Mouse (Mus musculus): ENCODE measurements at regions not wholly inside any gene's neighbourhood (a gene's known extent, or its start where the extent isn't known, plus 50 kb on each side); places are given as distances from the start of the nearest gene placed in this dataset.

GRCm38 (mm10) chr2:61527127-61527526, 51.3 kb upstream of the Tank start:
- no peak for DNase-seq (ENCODE audit: low spot score in 2 of 2)

DNA sequence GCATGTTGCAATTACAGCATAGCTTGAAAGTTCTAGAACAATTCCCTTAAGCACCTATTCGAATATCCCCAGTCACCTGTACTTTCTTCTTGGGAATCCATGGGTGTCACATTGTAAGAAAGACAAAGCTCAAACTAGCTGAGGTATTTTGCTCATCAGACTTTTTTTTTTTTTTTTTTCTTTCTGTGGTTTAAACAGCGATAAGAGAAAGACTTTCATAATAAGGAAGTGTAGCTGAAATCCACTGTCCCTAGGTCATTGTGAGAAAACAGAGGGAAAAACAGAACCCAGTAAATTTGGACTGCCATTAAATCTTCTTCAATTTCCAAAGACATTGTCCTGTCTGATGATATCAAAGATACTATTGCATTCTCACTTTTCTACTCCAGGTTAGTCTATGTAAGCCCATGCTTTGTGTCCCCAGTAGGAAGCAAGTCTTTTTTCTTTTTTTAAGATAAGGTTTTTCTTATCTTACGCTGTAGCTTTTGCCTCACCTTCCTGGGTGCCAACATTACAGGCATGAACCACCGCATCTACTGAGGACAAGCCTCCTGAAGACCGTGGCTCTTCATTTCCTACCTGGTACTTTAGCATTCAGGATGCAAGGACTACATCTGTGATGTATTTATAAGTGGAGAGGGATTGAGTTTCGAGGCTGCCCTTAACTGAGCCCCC, 54.2 kb upstream of the Tank start:
- no peak for DNase-seq (ENCODE audit: low spot score in 2 of 2)

GRCm38 (mm10) chr2:61514445-61515123, 63.8 kb upstream of the Tank start:
- DNase-seq (ENCODE audit: low spot score in 2 of 2), result peak in 1 of 2 experiments; percentile 28

DNA sequence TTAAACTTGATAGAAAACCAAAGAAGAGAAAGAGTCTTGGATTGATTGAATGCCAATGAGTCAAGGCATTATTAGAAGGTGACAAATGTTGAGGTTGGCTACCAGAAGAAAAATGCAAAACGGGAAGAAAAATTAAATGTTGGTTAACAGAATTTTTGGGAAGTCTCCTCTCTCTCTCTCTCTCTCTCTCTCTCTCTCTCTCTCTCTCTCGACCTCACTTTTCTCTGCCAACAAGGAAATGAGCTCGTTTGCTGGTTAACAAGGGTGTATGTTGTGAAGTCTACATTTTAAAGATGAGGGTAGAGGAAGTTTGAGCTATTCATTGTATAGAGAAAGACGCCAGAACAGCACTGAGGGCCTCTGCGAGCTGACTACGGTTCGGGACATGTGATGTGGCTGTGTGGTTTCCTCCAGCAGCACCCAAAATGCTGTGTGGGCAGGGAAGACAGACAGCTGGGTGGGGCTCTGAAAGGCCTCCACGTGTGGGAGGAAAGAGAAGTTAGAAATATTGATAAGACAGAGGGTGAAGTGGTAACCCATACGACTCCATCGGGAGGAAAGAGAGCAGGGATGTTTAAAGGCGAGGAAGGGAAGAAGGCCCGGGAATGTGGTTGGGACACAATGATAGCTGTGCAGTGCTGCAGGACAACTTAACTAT, 64.5 kb upstream of the Tank start:
- peak; percentile 49 to 72 for DNase-seq (ENCODE audit: low spot score in 2 of 2)

DNA sequence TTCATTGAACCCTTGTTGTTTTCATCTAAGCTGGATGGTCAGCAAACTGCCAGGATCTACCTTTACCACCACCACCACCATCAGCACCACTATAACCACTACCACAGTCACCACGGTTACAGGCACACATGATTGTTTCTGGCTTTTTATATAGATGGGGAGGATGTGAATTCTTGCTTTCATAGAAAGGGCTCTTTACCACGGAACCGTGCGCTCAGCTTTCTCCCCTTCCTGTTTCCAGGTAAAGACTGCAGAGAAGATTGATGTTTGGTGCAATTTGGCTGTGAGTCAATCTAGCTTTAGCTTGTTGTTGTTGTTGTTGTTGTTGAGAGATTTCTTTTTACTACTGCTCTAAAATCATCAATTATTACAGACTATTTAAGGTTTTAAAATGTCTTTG, 74.8 kb upstream of the Tank start:
- no peak for DNase-seq (ENCODE audit: low spot score in 2 of 2)

DNA sequence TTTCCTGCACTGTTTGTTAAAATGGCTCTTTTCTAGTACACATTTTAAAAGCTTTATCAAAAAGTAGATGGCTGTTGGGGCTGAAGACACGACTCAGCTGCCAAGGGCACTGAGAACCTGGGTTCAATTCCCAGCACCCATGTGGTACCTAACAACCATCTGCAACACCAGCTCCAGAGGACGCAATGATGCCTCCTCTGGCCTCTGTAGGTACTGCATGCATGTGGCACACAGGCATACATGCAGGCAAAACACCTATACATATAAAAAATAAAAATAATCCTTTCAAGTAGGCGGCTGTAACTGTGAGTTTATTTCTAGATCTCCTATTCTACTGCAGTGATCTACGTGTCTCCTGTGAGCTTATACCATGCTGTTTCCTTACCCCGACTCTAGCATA, 76.5 kb upstream of the Tank start:
- DNase-seq (ENCODE audit: low spot score in 2 of 2), result no peak

DNA sequence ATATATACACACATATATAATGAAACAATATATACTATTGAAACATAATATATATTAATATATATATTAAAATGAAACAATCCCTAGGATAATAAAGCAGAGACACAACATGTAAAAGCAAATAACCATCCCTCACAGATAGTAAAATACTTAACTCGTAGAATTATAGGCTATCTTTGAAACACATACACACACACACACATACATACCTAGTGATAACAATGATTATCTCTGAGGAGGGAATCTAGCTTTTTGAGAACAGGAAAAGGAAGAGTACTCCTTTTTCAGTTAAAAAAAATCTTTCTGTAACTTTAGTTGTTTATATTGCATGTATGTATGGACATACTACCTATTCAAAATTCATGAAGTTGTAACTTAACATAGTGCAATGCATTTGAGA, 79.1 kb upstream of the Tank start:
- no peak for DNase-seq (ENCODE audit: low spot score in 2 of 2)

- no peak for DNase-seq (ENCODE audit: low spot score in 2 of 2)
These were observed 80.5 kb upstream of the Tank start for GRCm38 (mm10) chr2:61497930-61498329.

DNA sequence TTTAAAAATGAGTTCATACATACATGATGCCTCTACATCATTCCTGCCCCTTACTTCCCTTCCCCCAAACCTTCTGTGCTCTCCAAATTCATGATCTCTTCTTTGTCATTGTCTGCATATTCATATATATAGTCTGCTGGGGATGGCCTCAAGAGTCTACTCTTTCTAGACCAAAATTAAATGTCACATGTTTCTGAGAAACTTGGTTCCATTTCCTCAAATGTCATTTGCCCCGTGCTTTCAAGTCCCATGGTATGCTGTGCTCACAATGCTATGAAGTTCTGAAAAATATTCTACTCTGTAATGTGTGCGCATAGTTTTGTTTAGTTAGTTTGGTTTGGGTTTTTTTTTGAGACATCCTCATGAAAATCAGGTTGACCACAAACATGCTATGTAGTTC, 81.4 kb upstream of the Tank start:
- no peak for DNase-seq (ENCODE audit: low spot score in 2 of 2)

DNA sequence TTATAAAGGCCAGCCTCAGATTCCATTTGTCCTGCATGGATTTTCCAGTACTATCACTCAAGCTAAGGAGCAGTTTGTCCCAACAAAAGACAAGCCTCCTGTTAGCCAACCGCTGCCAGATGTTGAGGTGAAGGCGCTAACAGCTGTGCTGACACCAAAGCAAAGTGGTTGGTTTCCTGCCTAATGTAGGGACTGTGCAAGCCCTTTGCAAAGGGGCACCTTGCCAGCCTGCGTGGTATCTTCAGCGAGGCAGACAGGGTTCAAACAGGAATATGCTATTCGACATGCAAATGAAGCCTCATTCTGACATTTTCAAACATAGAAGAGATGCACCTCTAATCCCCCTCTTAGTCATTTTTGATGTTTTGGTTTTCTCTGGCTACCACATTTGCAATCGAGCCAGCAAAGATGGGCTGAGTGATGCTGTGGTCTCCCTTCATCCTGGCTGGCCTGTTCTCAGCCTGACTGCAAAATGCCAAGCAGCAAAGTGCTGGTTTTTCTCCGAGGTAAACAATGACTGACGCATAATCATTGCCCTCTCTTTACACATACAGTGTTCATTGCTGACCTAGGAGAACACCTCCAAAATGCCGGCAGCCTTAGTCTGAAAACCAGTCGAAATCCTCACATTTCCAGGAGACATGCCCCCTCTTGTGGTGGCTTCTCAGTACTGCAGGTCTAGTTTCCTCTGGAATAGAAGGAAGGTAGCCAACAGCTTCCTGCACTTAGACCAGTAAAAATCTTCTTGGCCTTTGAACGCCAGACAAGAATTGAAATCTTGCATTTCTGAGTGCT, 84.3 kb upstream of the Tank start:
- DNase-seq (ENCODE audit: low spot score in 2 of 2), result peak; percentile 70 to 84

DNA sequence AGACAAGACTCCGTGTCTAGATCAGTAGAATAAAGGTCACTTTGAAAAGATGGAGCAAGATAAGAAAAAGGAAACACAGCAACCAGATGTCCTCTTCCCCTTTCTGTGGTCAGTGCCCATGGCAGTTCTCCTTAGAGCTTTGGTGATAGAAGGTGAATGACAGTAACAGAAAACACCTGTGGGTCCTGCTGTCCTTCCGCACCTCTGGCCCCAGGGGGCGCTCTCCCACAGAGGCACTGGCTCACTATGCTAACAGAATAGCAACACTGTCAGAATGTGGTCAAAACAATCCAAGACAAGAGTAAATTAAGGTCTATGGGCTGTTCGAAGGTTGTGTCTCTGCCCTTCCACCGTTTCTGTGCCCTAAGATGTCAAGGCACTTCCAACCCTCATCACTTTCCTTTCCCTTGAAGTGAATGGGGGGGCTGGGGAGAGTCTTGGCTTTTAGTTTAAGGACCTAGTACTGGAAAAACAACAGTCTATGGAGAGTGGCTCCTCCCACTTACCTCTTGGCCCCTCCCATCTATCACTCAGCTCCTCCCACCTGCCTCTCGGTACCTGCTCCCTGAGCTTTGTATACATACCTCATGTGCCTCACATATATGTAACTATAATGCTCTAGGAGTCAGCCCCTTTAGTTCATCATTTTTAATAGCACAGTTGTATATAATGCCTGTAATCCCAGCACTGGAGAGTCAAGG, 86.2 kb upstream of the Tank start:
- DNase-seq (ENCODE audit: low spot score in 2 of 2), result peak; percentile 57 to 85

- DNase-seq (ENCODE audit: low spot score in 2 of 2), result no peak
These were observed 87.8 kb upstream of the Tank start for GRCm38 (mm10) chr2:61490436-61491109.

DNA sequence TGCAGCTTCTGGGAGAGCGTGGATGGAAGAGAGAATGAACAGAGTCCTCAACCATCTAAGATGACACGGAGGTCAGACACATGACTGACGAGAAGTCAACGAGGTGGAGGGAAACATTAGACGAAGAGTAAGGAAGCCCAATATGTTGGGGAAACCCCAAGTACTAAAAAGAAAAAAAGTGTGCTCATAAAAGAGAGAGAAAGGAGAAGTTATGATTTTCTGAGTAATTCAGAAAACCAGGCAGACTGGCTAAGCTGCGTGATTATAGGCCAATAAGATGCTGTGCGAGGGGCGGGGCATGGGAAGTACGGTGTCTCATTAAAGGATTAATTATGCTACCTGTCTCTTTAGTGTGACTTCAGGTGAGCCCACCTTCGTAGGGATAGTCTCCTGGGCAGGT, 88.6 kb upstream of the Tank start:
- no peak for DNase-seq (ENCODE audit: low spot score in 2 of 2)

DNA sequence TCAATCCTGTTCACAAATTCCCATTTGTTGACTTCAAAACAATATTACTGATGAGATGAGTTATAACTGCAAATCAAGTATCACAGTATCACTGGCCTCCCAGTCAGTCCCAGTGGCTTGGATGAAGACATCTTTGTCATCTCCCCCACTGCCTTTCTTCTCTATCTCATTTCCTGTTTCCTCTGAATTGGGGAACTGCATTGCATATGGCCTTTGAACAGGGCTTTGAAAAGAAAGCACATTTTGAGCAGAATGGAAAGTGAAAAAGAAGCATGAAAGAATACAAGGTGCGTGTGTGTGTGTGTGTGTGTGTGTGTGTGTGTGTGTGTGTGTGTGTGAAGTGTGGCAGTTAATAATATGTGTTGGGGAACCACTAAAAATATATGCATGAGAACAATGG, 94.6 kb upstream of the Tank start:
- DNase-seq (ENCODE audit: low spot score in 2 of 2), result no peak

DNA sequence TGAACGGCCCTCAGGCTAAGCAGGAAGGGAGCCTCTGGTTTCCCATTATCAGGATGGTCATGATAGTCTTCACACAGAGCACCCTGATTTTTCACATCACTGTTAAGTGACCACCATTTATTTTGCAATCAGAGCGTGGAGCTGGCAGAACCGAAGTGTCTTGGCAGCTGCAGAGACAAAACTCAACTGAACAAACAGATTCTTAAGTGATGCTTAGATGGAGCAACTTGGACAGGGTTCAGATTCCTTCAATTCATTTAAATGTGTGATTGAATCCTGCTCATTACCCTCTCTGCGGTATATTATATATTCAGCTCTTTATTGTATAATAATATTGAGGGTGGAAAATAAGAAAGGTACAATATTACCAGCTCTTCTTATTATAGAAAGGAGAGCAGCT, 101.7 kb upstream of the Tank start:
- DNase-seq (ENCODE audit: low spot score in 2 of 2), result no peak

GRCm38 (mm10) chr2:61474626-61475025, 103.8 kb upstream of the Tank start:
- DNase-seq (ENCODE audit: low spot score in 2 of 2), result no peak

- no peak for DNase-seq (ENCODE audit: low spot score in 2 of 2)
These were observed 107.9 kb upstream of the Tank start for GRCm38 (mm10) chr2:61470521-61470920.

DNA sequence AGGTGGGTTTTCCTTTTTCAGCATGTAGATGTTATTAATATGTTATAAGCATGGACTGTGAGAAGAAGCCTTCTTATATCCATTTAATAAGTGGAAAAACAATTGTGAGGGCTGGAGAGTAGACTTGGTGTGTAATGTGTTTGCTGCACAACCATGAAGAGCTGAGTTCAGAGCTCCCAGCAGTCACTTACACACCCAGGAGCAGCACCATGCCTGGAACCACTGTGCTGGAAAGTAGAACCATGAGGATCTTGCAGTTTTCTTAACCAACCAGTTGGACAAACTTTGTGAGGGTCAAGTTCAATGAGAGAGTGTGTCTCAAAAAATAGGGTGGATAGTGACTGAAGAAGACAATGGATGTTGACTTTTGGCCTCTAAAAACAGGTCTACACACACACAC, 108.3 kb upstream of the Tank start:
- DNase-seq (ENCODE audit: low spot score in 2 of 2), result no peak

DNA sequence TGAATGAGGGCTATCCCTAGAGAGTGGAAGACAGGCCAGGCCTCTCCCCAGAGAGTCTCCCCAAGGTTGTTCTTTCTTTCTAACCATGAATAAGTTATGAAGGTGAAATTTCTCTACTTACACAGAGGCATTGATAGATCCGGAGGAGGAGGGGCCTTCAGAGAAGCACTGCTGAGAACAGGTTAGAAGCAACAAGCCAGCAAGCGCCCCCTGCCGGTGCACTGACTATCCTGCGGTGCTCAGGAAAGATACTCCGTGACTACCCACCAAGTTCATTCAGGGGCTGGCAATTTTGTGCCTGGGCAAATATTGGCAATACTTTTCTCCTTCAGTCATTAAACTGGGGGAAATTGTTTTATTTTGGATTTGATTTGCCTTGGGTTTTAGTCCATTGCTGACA, 122.5 kb upstream of the Tank start:
- peak; percentile 34 to 80 for DNase-seq (ENCODE audit: low spot score in 2 of 2)

DNA sequence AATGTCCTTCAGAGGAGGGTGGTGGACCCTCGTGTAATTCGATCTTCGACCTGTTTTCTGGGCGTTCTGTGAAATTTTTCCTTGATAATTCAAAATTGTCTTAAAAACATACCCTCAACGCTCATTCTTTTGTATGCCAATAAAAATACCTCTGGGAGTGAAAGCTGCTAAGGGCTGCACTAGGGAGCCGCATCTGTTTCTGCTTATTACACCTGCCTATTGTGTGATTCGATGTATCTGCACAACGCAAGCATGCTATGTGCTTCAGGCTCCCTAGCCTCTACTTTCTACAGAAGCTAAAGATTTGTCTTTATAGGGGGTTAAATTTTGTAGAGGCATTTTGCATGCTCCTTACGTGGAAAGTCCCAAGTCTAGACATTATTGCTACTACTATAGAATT, 123.7 kb upstream of the Tank start:
- DNase-seq (ENCODE audit: low spot score in 2 of 2), result no peak

DNA sequence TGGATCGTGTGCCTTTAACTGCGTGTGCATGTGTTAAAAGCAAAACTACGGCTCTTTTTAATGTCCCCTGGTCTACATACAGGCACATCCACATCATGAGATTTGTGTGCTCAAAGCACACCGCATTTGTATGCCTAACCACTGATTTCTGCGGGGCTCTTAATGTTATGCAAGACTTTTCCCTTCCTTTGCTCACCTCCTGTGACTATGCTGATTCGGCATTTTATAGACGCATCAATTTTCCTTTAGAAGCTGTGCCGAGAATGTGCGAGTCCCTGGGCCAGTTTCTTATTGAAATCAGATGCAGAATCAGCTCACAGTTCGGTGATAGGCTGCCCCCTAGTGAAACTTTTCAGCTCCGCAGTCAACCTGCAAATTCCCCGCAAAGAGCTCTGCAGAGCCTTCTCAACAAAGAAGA, 124.1 kb upstream of the Tank start:
- DNase-seq (ENCODE audit: low spot score in 2 of 2), result peak; percentile 57 to 82
